Mouse (Mus musculus): ENCODE measurements around the gene Stx19.

DNA sequence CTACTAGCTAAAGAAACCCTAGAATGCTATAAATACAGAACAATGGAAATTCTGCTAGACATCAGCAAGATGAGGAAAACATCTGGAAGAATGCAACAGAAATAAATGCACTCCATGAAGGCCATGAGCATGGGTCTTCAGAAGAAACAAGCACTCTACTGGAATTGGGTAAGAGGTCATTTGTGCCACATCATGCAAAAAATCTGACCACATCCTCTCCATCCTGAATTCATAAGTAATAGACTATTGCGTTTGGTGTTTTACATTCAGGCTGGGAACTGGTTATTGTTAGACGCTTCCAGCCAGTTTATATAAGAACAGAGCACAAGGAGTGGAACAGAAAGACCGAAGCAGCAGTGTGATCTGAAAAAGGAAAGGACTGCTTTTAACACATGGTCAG lies 15.7 kb upstream of the Stx19 start:
- TF ChIP-seq POLR2A (IDR thresholded peaks at IDR 0.05; ENCODE audit: borderline replicate concordance, extremely low read depth, insufficient read depth, insufficient read length, poor library complexity, severe bottlenecking) (no peak), CTCF (IDR thresholded peaks at IDR 0.05; ENCODE audit: borderline replicate concordance, extremely low read depth, insufficient read depth, insufficient read length) (no peak)

Data from brain, embryonic 14.5 days (tissue).